Mouse (Mus musculus): Measurements from ENCODE around the gene Larp1b.

GRCm38 (mm10) chr3:41047838-41048237, 98.2 kb downstream of the Larp1b start:
- TF ChIP-seq EP300 (IDR thresholded peaks at IDR 0.05; ENCODE audit: low read depth) (no peak), CTCF (IDR thresholded peaks at IDR 0.05; ENCODE audit: low read depth) (no peak)

Measured in heart, postnatal 0 days (tissue).